In genomic region chr10:121984887-121985286, GRCm38 (mm10) we compare ENCODE assay signal across 17 mouse cellular contexts.
"Had no signal": no experiment of that assay in that cellular context is flagged by ENCODE, and none has a peak within 500 bp of the region (broad histone marks: within the 10 kb centered on the region; RNA-seq: fewer than 3 reads in every experiment).

No protein-coding gene starts in this region.

- ATAC-seq: midbrain, embryonic 16.5 days had no signal

- H3K27me3 ChIP-seq: midbrain, embryonic 12.5 days; neural tube, embryonic 13.5 days; neural tube, embryonic 15.5 days; stomach, embryonic 15.5 days had no signal

- H3K36me3 ChIP-seq: midbrain, embryonic 12.5 days; neural tube, embryonic 13.5 days; neural tube, embryonic 15.5 days; stomach, embryonic 15.5 days had no signal

- DNase-seq: lung, adult 18-20 months; lung, postnatal 10 days; lung, postnatal 4 days; midbrain, embryonic 14.5 days; retina, postnatal 1 day; right cerebral cortex, adult 18-20 months; right cerebral cortex, postnatal 14 days; thymus, adult 18-20 months; thymus, postnatal 14 days; thymus, postnatal 36 days had no signal

- H3K9ac ChIP-seq: midbrain, embryonic 12.5 days; neural tube, embryonic 13.5 days; neural tube, embryonic 15.5 days; stomach, embryonic 15.5 days had no signal

- H3K4me2 ChIP-seq: midbrain, embryonic 12.5 days; neural tube, embryonic 13.5 days; neural tube, embryonic 15.5 days; stomach, embryonic 15.5 days had no signal

- H3K27ac ChIP-seq: midbrain, embryonic 10.5 days; midbrain, embryonic 12.5 days; neural tube, embryonic 13.5 days; neural tube, embryonic 15.5 days; stomach, embryonic 15.5 days had no signal

- H3K9me3 ChIP-seq: midbrain, embryonic 12.5 days; neural tube, embryonic 13.5 days; neural tube, embryonic 15.5 days; stomach, embryonic 15.5 days had no signal

- H3K4me3 ChIP-seq: midbrain, embryonic 10.5 days; midbrain, embryonic 12.5 days; myocyte; neural tube, embryonic 13.5 days; neural tube, embryonic 15.5 days; stomach, embryonic 15.5 days had no signal
